Mouse (Mus musculus) lung, postnatal 0 days (tissue): ENCODE data around the gene Sertad3. TPM values are rescaled to one million over a fixed set of nuclear protein-coding genes. Genes with fewer than 3 reads are reported as not detected.

Experiments used
- ATAC-seq: fragments of 200-750 bp; cut with Nextera tagmentation; 2 replicates; pipeline ENCODE4 v1.8.0; 2017; ENCODE audit warnings: moderate library complexity
- DNase-seq: peaks from one replicate; pipeline ENCODE4 v3.0.0-alpha.2; 2016; ENCODE audit warnings: low spot score
- H3K27ac ChIP-seq: fragments of 300-500 bp; sonication (generic); 2 replicates; pipeline ENCODE4 v1.5.1; 2014; ENCODE audit warnings: antibody characterized with exemption, mild to moderate bottlenecking, low read length, mixed read lengths
- H3K27me3 ChIP-seq: fragments of 300-500 bp; sonication (generic); replicated peaks from 2 replicates; pipeline ENCODE4 v1.6.1; 2014; ENCODE audit warnings: low read length, mixed read lengths; ENCODE audit not compliant: insufficient read depth
- H3K36me3 ChIP-seq: fragments of 300-500 bp; sonication (generic); 2 replicates; pipeline ENCODE4 v1.6.1; 2014; ENCODE audit warnings: low read length, mixed read lengths; ENCODE audit not compliant: insufficient read depth
- H3K4me1 ChIP-seq: fragments of 300-500 bp; sonication (generic); 2 replicates; pipeline ENCODE4 v1.6.1; 2014; ENCODE audit warnings: antibody characterized with exemption, low read depth, low read length, mixed read lengths; ENCODE audit not compliant: insufficient read depth
- H3K4me2 ChIP-seq: fragments of 300-500 bp; sonication (generic); replicated peaks from 2 replicates; pipeline ENCODE4 v1.6.1; 2014; ENCODE audit warnings: low read depth, mild to moderate bottlenecking, low read length, moderate library complexity, mixed read lengths
- H3K4me3 ChIP-seq: fragments of 300-500 bp; sonication (generic); 2 replicates; pipeline ENCODE4 v1.5.1; 2014; ENCODE audit warnings: low read depth, low read length
- H3K9ac ChIP-seq: fragments of 300-500 bp; sonication (generic); replicated peaks from 2 replicates; pipeline ENCODE4 v1.6.1; 2014; ENCODE audit warnings: low read depth, mild to moderate bottlenecking
- H3K9me3 ChIP-seq: fragments of 300-500 bp; sonication (generic); 2 replicates; pipeline ENCODE4 v1.6.1; 2016; ENCODE audit warnings: low read length, mixed read lengths
- CTCF ChIP-seq: IDR thresholded peaks from 2 replicates; pipeline ENCODE4 v1.5.1; 2016; ENCODE audit warnings: antibody characterized with exemption, mild to moderate bottlenecking
- EP300 ChIP-seq: IDR thresholded peaks from 2 replicates; pipeline ENCODE4 v1.6.1; 2016; ENCODE audit warnings: antibody characterized with exemption, mild to moderate bottlenecking, control low read depth
- WGBS: fragments of 180-500 bp; shearing (Covaris S2); extraction: QIAGEN DNeasy Blood & Tissue Kit; methylation state at CpG from one replicate; pipeline ENCODE4 v1.1.7; 2014; 5-methylcytosine and 5-hydroxymethylcytosine counted together
- polyA plus RNA-seq: library from polyadenylated mRNA; unstranded; fragments of >200 nt; fragmentation: Nextera tagmentation; extraction: Ambion mirVana; gene quantifications from 2 replicates; pipeline ENCODE4 v1.2.1, GENCODE M21; 2015

Sertad3 gene
- polyA plus RNA-seq, 1 experiment from 2014 or later, result 33.0 TPM

GRCm38 (mm10) chr7:27458614-27459013, 15.0 kb upstream of the Sertad3 start:
- DNase-seq (no peak), ATAC-seq (no peak)
- Histone ChIP-seq H3K27me3 (no peaks in the 10 kb centered on the region), H3K9ac (no peak overlapping the region), H3K4me2 (no peak overlapping the region), H3K36me3 (no peaks in the 10 kb centered on the region), H3K4me3 (no peak overlapping the region), H3K9me3 (no peaks in the 10 kb centered on the region), H3K27ac (no peak overlapping the region), H3K4me1 (no peaks in the 10 kb centered on the region)
- no peak for TF ChIP-seq CTCF
- no peak for TF ChIP-seq EP300
- WGBS, result 78% methylated on average over 4 of the region's 4 CpGs

DNA sequence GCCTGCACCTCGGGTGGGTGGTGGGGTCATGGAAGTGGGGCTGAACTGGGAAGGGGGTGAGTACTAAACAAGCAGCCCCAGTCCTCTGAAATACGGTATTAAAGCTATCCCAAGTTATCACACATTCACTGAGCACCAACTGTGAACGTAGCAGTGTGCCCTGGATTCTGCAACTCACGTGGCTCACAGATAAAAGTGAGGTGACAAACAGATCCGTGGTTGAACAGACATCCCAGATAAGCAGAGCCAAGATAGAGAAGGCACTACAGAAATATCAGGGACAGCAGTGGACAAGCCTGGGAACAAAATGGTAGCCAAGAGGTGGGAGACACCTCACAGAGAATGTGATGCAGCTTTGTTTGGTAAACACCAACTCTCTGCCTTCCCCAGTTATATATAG, 13.9 kb upstream of the Sertad3 start:
- ATAC-seq (no peak), DNase-seq (no peak)
- Histone ChIP-seq H3K27me3 (no peaks in the 10 kb centered on the region), H3K4me3 (no peak overlapping the region), H3K4me2 (no peak overlapping the region), H3K9me3 (no peaks in the 10 kb centered on the region), H3K9ac (no peak overlapping the region), H3K36me3 (no peaks in the 10 kb centered on the region), H3K4me1 (no peaks in the 10 kb centered on the region), H3K27ac (no peak overlapping the region)
- TF ChIP-seq CTCF, result no peak
- no peak for TF ChIP-seq EP300
- WGBS, result 87% methylated on average over 5 of the region's 5 CpGs

DNA sequence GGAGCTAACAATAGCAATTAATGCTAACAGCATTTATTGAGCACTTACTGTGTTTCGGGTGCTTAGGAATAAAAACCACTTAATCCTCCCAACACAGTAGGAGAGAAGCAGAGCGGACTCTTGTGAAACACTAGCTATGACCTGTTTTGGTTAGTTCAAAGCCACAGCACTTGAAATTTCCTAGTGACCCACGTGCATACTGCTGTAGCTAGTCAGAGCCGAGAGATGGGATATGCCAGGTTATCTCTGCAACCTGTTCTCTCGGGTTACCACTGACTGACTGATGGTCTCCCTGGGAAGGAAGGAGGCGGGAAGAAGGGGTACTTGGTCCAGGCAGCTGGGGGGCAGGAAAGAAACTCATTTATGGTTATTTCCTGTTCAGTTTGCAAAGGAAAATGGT, 13.1 kb upstream of the Sertad3 start:
- H3K27me3 ChIP-seq, result no peaks in the 10 kb centered on the region
- H3K27ac ChIP-seq, result no peak overlapping the region
- no peak overlapping the region for H3K9ac ChIP-seq
- H3K36me3 ChIP-seq, result no peaks in the 10 kb centered on the region
- H3K9me3 ChIP-seq, result no peaks in the 10 kb centered on the region
- H3K4me3 ChIP-seq, result no peak overlapping the region
- 61% methylated on average over 6 of the region's 6 CpGs for WGBS
- DNase-seq (no peak), ATAC-seq (no peak)
- TF ChIP-seq EP300, result no peak
- no peak for TF ChIP-seq CTCF
- no peaks in the 10 kb centered on the region for H3K4me1 ChIP-seq
- no peak overlapping the region for H3K4me2 ChIP-seq

GRCm38 (mm10) chr7:27467648-27468047, 5.9 kb upstream of the Sertad3 start:
- DNase-seq (no peak), ATAC-seq (no peak)
- H3K27me3 ChIP-seq, result no peaks in the 10 kb centered on the region
- H3K27ac ChIP-seq, result no peak overlapping the region
- no peak overlapping the region for H3K4me3 ChIP-seq
- H3K36me3 ChIP-seq, result no peaks in the 10 kb centered on the region
- 40% methylated on average over 4 of the region's 4 CpGs for WGBS
- no peak overlapping the region for H3K9ac ChIP-seq
- no peak overlapping the region for H3K4me2 ChIP-seq
- TF ChIP-seq CTCF (no peak), EP300 (no peak)
- H3K4me1 ChIP-seq, result no peaks in the 10 kb centered on the region
- H3K9me3 ChIP-seq, result no peaks in the 10 kb centered on the region

- H3K9ac ChIP-seq, result no peak overlapping the region
- H3K4me2 ChIP-seq, result no peak overlapping the region
- no peaks in the 10 kb centered on the region for H3K27me3 ChIP-seq
- ATAC-seq (no peak), DNase-seq (no peak)
- H3K4me3 ChIP-seq, result no peak overlapping the region
- peaks cover 8% of the 10 kb centered on the region; the same call in 1 of the 2 replicates for H3K4me1 ChIP-seq
- no peaks in the 10 kb centered on the region for H3K9me3 ChIP-seq
- 84% methylated on average over 11 of the region's 11 CpGs for WGBS
- H3K36me3 ChIP-seq, result no peaks in the 10 kb centered on the region
- no peak overlapping the region for H3K27ac ChIP-seq
- TF ChIP-seq EP300 (no peak), CTCF (no peak)
Measured at GRCm38 (mm10) chr7:27471390-27472120, 2.0 kb upstream of the Sertad3 start.

GRCm38 (mm10) chr7:27472596-27472995, 972 bp upstream of the Sertad3 start:
- H3K36me3 ChIP-seq, result no peaks in the 10 kb centered on the region; the same call in 1 of the 2 replicates
- peak overlapping the region; percentile 78 for H3K4me2 ChIP-seq
- peak overlapping the region; percentile 94 for H3K4me3 ChIP-seq
- H3K27ac ChIP-seq, result peak overlapping the region; percentile 83
- H3K4me1 ChIP-seq, result peaks cover 8% of the 10 kb centered on the region; the same call in 1 of the 2 replicates
- 7% methylated on average over 7 of the region's 7 CpGs for WGBS
- no peak for ATAC-seq
- DNase-seq, result peak; percentile 61
- no peaks in the 10 kb centered on the region for H3K9me3 ChIP-seq
- peak overlapping the region; percentile 32 for H3K9ac ChIP-seq
- H3K27me3 ChIP-seq, result no peaks in the 10 kb centered on the region
- TF ChIP-seq CTCF (no peak), EP300 (no peak)
